Mouse (Mus musculus): ENCODE results near the gene Olfr704.
"Not testable (repeated sequence)": the region's sequence is repeated elsewhere in the genome, so short reads cannot be mapped to it uniquely, and the experiment has no call there.

Olfr704 gene

DNA sequence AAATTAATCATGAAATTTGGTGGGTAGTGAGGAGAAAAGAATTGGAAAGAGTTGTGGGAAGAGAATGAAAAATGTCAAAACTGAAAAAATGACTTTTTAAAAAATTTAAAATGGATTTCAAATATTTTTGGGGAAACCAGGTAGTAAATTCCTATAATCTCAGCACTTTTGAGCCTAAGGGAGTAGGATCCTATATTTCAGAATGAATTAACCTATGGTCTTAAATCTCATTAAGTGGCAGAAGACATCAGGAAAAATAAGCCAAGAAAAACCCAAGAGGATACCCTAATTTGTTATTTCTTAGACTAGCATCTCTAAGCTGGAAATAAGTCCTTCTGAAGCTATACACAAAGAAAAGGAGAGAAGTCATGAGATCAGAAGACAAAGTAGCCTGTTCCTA, at the start of gene Olfr704:
TSS of gene Olfr704 (plus strand) at position 301 of the 400 bp plus-strand sequence.
- DNase-seq (ENCODE audit: extremely low read depth, low read depth): no peak

DNA sequence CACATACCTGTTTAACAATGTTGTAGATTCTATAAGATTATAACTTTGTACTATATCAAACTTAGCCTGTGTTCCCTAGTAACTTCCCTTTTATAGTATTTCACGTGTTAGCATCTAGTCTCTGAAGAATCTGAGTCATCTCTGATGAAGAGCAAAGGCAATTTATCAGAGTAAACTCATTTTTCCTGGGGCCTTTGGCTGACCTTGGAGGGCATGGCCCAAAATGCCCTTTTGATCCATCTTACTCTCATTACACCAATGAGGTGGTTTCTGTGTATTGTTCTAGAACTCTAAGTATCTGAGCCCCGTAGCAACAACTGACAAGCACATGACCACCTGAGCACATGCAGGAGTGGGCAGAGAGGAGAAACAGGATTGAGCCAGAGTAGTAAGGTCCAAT, 49.2 kb upstream of the Olfr704 start, which contains the start of gene Olfr701:
TSS of gene Olfr701 (plus strand) at position 301 of the 400 bp plus-strand sequence.
- DNase-seq (ENCODE audit: extremely low read depth, low read depth): no peak

DNA sequence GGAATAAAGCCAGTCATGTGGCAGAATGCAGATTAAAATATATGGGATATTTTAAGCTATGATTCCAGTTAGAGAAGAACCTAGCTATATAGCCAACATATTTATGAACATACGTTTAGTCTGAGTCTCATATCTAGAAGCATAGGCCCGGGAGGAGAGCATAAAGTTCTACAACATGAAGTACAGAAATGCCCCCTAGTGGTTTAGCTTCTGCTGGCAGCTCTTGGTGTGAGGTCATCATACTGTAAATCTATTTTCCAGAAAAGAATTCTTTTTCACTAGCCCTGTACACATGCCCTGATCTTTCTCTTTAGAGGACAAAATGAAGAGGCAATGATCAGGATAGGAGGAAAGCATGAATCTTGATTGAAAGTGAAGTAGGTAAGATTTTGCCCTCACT, 47.2 kb upstream of the Olfr704 start:
- no peak for DNase-seq (ENCODE audit: extremely low read depth, low read depth)

DNA sequence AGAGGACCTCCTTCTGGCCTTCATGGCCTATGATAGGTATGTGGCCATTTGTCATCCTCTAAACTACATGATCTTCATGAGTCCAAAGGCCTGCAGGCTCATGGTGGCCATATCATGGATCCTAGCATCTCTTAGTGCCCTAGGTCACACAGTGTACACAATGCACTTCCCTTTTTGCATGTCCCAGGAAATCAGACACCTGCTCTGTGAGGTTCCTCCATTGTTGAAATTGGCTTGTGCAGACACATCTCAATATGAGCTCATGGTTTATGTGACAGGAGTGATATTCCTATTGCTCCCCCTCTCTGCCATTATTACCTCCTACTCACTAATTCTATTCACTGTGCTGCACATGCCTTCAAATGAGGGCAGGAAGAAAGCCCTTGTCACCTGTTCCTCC, 44.6 kb upstream of the Olfr704 start:
- DNase-seq (ENCODE audit: extremely low read depth, low read depth): no peak

DNA sequence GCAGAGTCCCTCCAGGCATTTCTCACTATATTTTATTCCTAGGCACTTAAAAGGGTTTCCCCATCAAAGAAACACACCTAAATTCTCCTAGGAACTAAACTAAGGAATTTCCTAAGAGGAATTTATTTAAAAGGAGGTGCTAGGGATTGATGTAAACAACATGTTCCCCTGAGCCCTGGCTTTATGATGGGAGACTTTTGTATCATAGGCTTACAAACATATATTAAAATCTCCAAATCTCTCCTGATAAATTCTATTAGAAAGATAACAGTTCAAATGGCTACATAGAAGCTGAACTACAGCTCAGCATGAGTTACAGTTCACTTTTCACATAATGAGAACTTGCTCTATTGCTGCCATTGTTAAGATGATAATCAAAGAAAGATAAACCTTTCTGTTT, 29.2 kb upstream of the Olfr704 start, which contains the start of gene Olfr702:
TSS of gene Olfr702 (minus strand) at position 101 of the 400 bp plus-strand sequence.
- no peak for DNase-seq (ENCODE audit: extremely low read depth, low read depth)

DNA sequence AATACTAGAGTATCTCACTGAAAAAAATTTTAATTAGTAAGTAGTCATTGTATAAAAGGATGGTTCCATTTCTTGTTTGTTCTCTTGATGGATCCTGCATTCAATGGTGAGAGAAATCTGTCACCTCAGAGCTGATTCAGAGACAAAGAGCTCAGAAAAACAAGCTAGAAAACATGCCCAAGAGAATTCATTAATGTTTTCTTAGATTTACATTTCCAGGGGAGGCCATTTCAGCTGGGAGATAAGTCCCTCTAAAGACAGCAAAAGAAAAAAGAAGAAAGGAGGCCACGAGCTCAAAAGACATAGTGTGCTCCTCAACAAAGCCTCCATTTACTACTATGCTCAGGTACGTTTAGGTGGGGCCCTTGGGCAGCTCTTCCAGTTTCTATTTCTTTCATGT, 19.9 kb upstream of the Olfr704 start, which contains the start of gene Olfr703:
TSS of gene Olfr703 (plus strand) at position 301 of the 400 bp plus-strand sequence.
- no peak for DNase-seq (ENCODE audit: extremely low read depth, low read depth)

DNA sequence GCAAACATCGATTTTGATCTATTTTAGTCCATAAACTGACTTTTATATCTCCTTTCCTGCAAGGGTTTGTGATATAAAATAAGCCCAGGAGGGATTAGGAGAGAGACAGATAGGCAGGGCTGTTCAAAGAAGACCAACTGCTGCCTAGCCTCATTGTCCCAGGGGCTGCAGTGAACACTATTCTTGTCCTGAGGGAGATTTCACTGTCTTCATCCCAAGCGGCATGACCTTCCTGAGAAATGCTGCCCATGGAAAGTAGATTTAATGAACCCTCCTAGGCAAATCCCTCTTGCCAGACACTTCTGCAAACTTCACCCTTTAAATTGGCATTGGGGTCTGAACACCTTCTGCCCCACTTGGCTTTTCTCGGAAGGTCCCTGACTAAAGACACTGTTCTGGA, 13.8 kb downstream of the Olfr704 start, which contains the start of gene Olfr705:
TSS of gene Olfr705 (minus strand) at position 101 of the 400 bp plus-strand sequence.
- DNase-seq (ENCODE audit: extremely low read depth, low read depth): no peak

DNA sequence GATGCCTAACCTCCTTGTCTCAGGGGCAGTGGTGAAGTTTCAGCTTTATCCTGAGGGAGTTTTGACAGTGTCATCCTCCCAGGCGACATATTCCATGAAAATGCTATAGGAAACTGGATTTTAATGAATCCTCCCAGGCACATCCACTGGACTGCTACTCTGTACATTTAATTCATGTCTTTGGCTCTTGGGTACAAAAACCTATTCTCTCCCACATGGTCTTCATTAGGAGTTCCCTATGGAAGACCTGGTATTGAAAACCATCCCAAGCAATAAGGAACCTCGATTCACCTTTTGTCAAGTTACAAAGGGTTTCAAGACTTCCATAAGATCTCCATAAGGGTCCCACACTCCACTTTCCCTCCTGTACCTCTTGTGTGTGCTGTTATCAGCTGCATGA, 25.1 kb downstream of the Olfr704 start, which contains the start of gene Olfr706:
TSS of gene Olfr706 (minus strand) at position 101 of the 400 bp plus-strand sequence.
- no peak for DNase-seq (ENCODE audit: extremely low read depth, low read depth)

DNA sequence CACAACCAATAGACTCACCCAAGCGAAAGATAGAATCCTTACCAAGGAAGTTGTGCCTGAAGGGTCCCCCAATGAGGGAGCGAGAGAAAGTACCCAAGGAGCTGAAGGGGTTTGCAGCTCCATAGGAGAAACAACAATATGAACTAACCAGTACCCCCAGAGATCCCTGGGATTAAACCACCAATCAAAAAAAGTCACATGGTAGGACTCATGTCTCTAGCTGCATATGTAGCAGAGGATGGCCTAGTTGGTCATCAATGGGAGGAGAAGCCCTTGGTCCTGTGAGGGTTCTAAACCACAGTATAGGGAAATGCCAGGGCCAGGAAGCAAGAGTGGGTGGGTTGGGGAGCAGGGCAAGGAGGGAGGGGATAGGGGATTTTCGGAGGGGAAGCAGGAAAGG, 38.2 kb downstream of the Olfr704 start, which contains the start of gene Olfr707:
TSS of gene Olfr707 (minus strand) at position 101 of the 400 bp plus-strand sequence.
- not testable (repeated sequence) for DNase-seq (ENCODE audit: extremely low read depth, low read depth)

DNA sequence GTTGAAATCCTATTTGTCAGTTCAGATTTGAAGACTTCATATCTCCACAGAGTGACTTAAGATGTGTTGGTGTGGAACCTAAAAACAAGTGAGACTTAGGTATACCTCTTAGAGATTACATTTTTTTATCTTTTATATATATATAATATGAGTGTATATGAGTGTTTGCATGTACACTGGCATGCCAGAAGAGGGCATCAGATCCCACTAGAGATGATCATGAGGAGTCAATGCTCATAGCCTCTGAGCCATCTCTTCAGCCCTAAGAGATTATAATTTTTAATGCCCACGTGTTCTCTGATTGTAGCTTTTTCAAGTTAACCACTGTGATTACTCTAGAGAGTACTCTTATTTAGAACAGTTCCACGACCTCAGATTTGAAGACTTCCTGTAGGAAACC, 44.7 kb downstream of the Olfr704 start, which contains the start of gene Olfr1532-ps1:
TSS of gene Olfr1532-ps1 (plus strand) at position 326 of the 400 bp plus-strand sequence.
- DNase-seq (ENCODE audit: extremely low read depth, low read depth): no peak
